Mouse (Mus musculus) heart, embryonic 10.5 days (tissue): ENCODE data around the gene Trmt1. TPM values are rescaled to one million over a fixed set of nuclear protein-coding genes. Genes with fewer than 3 reads are reported as not detected.

Source experiments
- DNase-seq: peaks from one replicate; pipeline ENCODE4 v3.0.0-alpha.2; 2017; ENCODE audit warnings: low spot score
- H3K27ac ChIP-seq: fragments of 300-500 bp; sonication (generic); 2 replicates; pipeline ENCODE4 v1.5.1; 2016; ENCODE audit warnings: mild to moderate bottlenecking
- H3K27me3 ChIP-seq: fragments of 300-500 bp; sonication (generic); 2 replicates; pipeline ENCODE4 v1.6.1; 2016; ENCODE audit warnings: mild to moderate bottlenecking; ENCODE audit not compliant: poor library complexity, insufficient read depth, severe bottlenecking
- H3K36me3 ChIP-seq: fragments of 300-500 bp; sonication (generic); 2 replicates; pipeline ENCODE4 v1.6.1; 2016; ENCODE audit warnings: mild to moderate bottlenecking, moderate library complexity
- H3K4me1 ChIP-seq: fragments of 300-500 bp; sonication (generic); 2 replicates; pipeline ENCODE4 v1.6.1; 2016; ENCODE audit warnings: mild to moderate bottlenecking
- H3K4me3 ChIP-seq: fragments of 300-500 bp; sonication (generic); 2 replicates; pipeline ENCODE4 v1.5.1; 2016; ENCODE audit warnings: mild to moderate bottlenecking, moderate library complexity
- H3K9me3 ChIP-seq: fragments of 300-500 bp; sonication (generic); 2 replicates; pipeline ENCODE4 v1.6.1; 2016; ENCODE audit warnings: mild to moderate bottlenecking, moderate library complexity
- WGBS: fragments of 180-500 bp; shearing (Covaris S2); methylation state at CpG from one replicate; pipeline ENCODE4 v1.1.7; 2016; 5-methylcytosine and 5-hydroxymethylcytosine counted together
- polyA plus RNA-seq: library from polyadenylated mRNA; unstranded; fragments of >200 nt; fragmentation: Nextera tagmentation; extraction: Ambion mirVana; gene quantifications from 2 replicates; pipeline ENCODE4 v1.2.1, GENCODE M21; 2016

Trmt1 gene
- polyA plus RNA-seq, 1 experiment from 2014 or later = 64.6 TPM

GRCm38 (mm10) chr8:84702561-84702960 lies 16.5 kb downstream of the Trmt1 start:
- WGBS = 60% methylated on average over 9 of the region's 9 CpGs
- H3K4me3 ChIP-seq = peak overlapping the region; percentile 53
- DNase-seq = no peak
- H3K4me1 ChIP-seq = peaks cover 72% of the 10 kb centered on the region
- peak overlapping the region; percentile 84 for H3K27ac ChIP-seq
- H3K27me3 ChIP-seq = peaks cover 62% of the 10 kb centered on the region
- no peaks in the 10 kb centered on the region for H3K9me3 ChIP-seq
- H3K36me3 ChIP-seq = peaks cover 22% of the 10 kb centered on the region

- H3K27me3 ChIP-seq = peaks cover 66% of the 10 kb centered on the region
- H3K9me3 ChIP-seq = no peaks in the 10 kb centered on the region
- peak overlapping the region; percentile 84 for H3K27ac ChIP-seq
- DNase-seq = no peak
- peaks cover 18% of the 10 kb centered on the region for H3K36me3 ChIP-seq
- WGBS = 76% methylated on average over 6 of the region's 6 CpGs
- H3K4me3 ChIP-seq = peak overlapping the region; percentile 53
- H3K4me1 ChIP-seq = peaks cover 75% of the 10 kb centered on the region
These were observed 16.9 kb downstream of the Trmt1 start for GRCm38 (mm10) chr8:84702963-84703465.

- no peaks in the 10 kb centered on the region for H3K9me3 ChIP-seq
- peaks cover 73% of the 10 kb centered on the region for H3K27me3 ChIP-seq
- 7% methylated on average over 38 of the region's 38 CpGs for WGBS
- peak; percentile 83 for DNase-seq
- H3K4me1 ChIP-seq = peaks cover 75% of the 10 kb centered on the region
- peaks cover 11% of the 10 kb centered on the region for H3K36me3 ChIP-seq
- H3K4me3 ChIP-seq = peak overlapping the region; percentile 53
- H3K27ac ChIP-seq = peak overlapping the region; percentile 84
These were observed 17.6 kb downstream of the Trmt1 start for GRCm38 (mm10) chr8:84703466-84704249.

- peak; percentile 92 for DNase-seq
- WGBS = 1% methylated on average over 16 of the region's 16 CpGs
- Histone ChIP-seq H3K27ac (peak overlapping the region; percentile 84), H3K4me3 (peak overlapping the region; percentile 53), H3K9me3 (no peaks in the 10 kb centered on the region), H3K27me3 (peaks cover 80% of the 10 kb centered on the region), H3K36me3 (peaks cover 4% of the 10 kb centered on the region), H3K4me1 (peaks cover 77% of the 10 kb centered on the region)
These were observed 18.2 kb downstream of the Trmt1 start for GRCm38 (mm10) chr8:84704356-84704755.

DNA sequence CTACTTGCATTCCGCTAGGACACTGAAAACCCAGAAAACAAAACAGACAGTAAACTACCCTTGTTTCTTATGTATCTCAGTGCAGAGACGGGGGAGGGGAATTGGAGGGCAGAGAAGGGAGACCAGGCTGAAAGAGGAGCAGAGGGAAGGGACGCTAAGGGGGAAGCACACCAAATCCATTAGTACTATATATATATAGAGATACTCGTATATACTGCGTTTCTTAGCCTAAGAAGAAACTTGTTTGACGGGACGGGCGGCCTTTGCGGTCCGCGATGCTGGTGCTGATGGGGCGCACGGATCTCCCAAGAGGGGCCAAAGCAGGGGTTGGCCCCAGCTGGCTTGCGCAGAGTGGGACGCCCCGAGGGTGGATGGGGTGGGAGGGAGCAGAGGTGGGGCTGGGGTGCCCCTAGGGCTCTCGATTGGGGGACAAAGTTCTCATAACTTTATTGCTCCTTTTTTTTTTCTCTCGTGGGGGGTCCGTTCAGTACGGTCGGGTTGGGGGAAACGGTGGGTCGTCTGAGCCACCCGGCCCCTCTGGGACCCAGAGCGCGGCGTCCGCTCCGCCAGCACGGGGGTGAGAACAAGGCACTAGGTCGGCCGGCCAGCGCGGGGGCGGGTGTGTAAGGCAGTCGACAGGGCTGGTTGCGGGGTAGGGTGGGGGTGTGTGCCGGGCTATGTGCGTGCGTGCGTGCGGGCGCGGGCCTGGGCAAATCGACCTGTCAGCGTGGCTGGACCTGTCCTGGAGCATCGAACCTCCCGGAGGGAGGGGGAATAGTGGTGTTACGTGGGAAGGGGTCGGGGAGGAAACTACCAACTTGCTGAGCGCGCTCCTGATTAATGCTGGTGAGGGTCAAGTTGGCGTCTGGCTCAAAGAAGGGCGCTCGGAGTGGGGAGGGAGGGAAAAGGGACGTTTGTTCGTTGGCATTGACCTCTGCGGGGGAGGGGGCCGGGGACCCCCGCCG lies 19.0 kb downstream of the Trmt1 start:
- H3K27me3 ChIP-seq = peaks cover 88% of the 10 kb centered on the region
- H3K4me3 ChIP-seq = peak overlapping the region; percentile 53
- H3K9me3 ChIP-seq = no peaks in the 10 kb centered on the region
- peak; percentile 86 for DNase-seq
- no peaks in the 10 kb centered on the region for H3K36me3 ChIP-seq
- peaks cover 73% of the 10 kb centered on the region for H3K4me1 ChIP-seq
- 1% methylated on average over 57 of the region's 61 CpGs for WGBS
- peak overlapping the region; percentile 82 for H3K27ac ChIP-seq

- 2% methylated on average over 12 of the region's 12 CpGs for WGBS
- Histone ChIP-seq H3K27ac (peak overlapping the region; percentile 82), H3K4me3 (peak overlapping the region; percentile 53), H3K36me3 (no peaks in the 10 kb centered on the region), H3K4me1 (peaks cover 69% of the 10 kb centered on the region), H3K27me3 (peaks cover 95% of the 10 kb centered on the region), H3K9me3 (no peaks in the 10 kb centered on the region)
- DNase-seq = no peak
These were observed 19.9 kb downstream of the Trmt1 start for GRCm38 (mm10) chr8:84705960-84706359.

DNA sequence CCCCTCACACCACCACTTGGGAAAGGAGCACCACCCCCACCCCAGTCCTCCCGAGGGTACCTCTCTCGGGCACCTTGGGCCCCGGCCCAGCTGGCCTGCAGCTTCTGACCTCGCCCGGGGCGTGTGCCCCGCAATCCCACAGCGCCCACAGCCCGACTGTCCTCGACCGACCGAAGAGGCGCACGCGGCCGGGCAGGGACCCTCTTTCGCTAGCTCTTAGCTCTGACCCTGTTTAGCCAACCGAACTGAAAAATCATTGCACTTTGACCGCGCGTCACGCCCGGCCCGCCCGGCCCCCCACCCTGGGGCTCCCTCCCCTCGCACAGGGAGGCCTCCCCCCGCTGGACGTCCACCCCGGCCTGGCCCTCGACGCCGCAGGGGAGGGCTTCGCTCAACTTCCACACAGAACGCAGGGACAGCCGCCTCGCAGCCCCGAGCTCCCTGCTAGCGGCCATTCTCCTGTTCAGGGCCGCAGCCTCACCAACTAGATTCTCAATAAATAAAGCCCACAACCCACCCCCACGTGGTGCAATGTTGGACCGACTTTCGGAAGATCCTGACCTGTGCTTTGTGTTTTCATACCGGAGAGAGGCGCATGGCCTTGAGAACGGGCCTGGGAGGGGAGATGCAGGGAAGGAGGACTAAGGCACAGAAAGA lies 20.6 kb downstream of the Trmt1 start:
- Histone ChIP-seq H3K4me3 (peak overlapping the region; percentile 53), H3K27ac (peak overlapping the region; percentile 82), H3K9me3 (no peaks in the 10 kb centered on the region), H3K27me3 (peaks cover 95% of the 10 kb centered on the region), H3K36me3 (no peaks in the 10 kb centered on the region), H3K4me1 (peaks cover 64% of the 10 kb centered on the region)
- WGBS = under 1% methylated on average over 45 of the region's 45 CpGs
- peak; percentile 79 for DNase-seq

DNA sequence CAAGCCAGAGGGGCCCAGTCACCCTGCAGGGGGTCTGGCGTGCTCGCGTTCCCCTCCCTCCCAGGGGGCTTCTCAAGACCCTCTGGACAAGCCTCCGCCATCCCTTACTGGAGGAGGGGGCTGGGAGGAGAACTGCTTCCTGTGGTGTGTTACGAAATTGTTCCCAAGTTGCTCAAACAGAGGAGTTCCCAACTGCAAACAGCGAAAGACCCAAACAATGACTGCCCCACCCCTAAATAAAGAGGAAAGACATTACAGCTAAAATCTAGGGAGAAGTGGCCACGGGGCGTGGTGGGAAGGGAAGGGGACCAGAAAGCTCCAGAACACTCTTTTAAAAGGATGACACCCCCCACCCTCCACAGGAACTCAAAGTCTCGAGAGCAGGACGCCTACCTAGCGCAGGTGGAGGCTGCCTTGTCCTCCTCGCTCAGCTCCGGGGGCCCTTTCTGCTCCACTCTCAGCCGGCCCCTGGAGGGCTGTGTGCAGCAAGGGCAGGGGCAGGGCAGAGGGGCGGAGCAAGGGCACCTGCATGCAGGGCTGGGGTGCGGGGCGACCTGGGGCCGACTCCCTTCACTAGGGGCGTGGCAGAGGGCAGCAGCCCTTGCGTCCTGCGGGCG lies 21.3 kb downstream of the Trmt1 start:
- Histone ChIP-seq H3K9me3 (no peaks in the 10 kb centered on the region), H3K36me3 (no peaks in the 10 kb centered on the region), H3K27me3 (peaks cover 95% of the 10 kb centered on the region), H3K27ac (peak overlapping the region; percentile 82), H3K4me3 (peak overlapping the region; percentile 53), H3K4me1 (peaks cover 63% of the 10 kb centered on the region)
- DNase-seq = peak; percentile 92
- WGBS = 2% methylated on average over 22 of the region's 22 CpGs

- DNase-seq = no peak
- peaks cover 95% of the 10 kb centered on the region for H3K27me3 ChIP-seq
These were observed 22.0 kb downstream of the Trmt1 start for GRCm38 (mm10) chr8:84708071-84708541.

DNA sequence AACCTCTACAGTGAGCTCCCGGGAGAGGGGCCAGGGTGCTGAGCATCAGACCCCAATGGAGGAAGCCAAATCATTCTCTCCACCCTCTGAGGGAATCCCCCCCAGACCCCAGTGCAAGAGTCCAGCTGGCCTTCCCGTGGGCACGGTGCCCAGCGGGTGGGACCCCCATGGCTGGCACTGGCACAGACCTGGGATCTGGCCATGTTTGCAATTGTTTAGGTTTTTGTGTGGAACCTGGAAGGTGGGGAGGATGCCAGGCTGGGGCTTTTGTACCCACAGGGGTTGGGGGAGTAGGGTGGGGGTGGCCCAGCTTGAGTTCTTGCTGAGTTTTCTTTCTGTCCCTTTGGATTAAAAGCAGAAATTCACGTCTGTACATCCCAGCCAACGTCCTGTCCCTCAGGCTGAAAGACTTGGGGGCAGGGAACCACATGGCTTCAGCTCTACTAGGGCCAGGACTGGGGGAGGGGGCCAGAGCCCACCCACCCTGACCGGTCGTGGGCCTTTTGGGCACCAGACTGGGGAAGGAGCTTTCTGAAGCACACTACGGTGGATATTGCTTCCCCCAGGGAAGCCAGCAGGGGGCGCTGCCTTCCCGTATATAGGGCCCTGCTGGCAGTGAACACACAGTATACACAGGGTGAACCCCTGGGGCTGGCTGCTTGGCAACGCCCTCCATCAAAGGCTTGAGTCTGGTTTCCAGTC lies 22.8 kb downstream of the Trmt1 start:
- peak; percentile 93 for DNase-seq
- H3K36me3 ChIP-seq = no peaks in the 10 kb centered on the region
- H3K9me3 ChIP-seq = no peaks in the 10 kb centered on the region
- peaks cover 95% of the 10 kb centered on the region for H3K27me3 ChIP-seq
- 16% methylated on average over 12 of the region's 12 CpGs for WGBS
- H3K4me1 ChIP-seq = peaks cover 69% of the 10 kb centered on the region
- H3K27ac ChIP-seq = peak overlapping the region; percentile 17; the same call in 1 of the 2 replicates
- H3K4me3 ChIP-seq = 0 out of 2 replicates have a peak overlapping the region, but pooled peaks have one; percentile 15

More at GRCm38 (mm10) chr8:84708071-84708541, 22.0 kb downstream of the Trmt1 start:
- WGBS = 5% methylated on average over 15 of the region's 15 CpGs
- peaks cover 65% of the 10 kb centered on the region for H3K4me1 ChIP-seq
- H3K27ac ChIP-seq = peak overlapping the region; percentile 82
- no peaks in the 10 kb centered on the region for H3K36me3 ChIP-seq
- no peaks in the 10 kb centered on the region for H3K9me3 ChIP-seq
- H3K4me3 ChIP-seq = peak overlapping the region; percentile 53

DNA sequence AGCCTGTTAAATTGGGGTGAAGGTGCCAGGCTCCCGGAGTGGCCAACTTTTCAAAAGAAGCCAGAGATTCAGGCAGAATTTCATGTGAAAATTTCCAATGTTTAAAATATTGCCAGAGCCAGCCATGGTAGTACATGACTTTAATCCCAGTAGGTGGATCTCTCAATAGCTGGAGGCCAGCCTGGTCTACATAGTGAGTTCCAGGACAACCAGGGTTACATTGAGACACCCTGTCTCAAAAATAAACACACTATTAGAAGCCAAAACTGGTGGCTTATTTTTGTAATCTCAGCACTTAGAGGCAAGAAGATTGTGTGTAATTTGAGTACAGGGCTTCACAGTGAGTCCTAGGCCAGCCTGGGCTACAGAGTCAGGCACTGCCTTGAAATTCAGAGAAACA lies 23.8 kb downstream of the Trmt1 start:
- Histone ChIP-seq H3K9me3 (no peaks in the 10 kb centered on the region), H3K27me3 (peaks cover 95% of the 10 kb centered on the region), H3K36me3 (no peaks in the 10 kb centered on the region), H3K27ac (0 out of 2 replicates have a peak overlapping the region, but pooled peaks have one; percentile 17), H3K4me1 (peaks cover 62% of the 10 kb centered on the region), H3K4me3 (no peak overlapping the region)
- DNase-seq = no peak
- WGBS = 98% methylated on average over 1 of the region's 1 CpGs
